Mouse (Mus musculus): ENCODE data around the gene Itgav.

Gene Itgav

DNA sequence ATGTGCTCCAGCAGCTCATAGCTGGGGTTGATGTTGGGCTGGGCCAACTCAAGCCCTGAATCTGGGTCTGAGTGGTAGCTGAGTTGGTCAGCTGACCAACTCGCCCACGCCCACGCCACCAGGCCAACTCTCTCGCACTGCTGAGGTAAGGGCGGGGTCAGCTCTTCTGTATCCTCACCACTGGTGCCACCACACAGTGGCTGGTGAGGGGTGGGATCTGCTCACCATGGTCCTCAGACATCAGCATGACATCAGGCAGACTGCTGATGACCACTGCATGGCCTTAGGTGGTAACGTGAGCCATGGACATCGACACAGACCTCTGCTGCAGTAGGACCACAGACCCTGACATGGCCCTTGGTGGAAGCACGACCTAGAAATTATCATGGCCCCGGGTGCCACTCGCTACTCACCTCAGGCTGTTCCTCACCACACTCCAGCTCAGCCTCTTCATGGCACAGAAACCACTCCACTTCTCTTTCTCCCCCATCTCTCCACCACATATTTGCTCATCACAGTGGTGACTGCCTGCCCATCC, 24.5 kb downstream of the Itgav start:
- no peak for DNase-seq (ENCODE audit: low read depth)

DNA sequence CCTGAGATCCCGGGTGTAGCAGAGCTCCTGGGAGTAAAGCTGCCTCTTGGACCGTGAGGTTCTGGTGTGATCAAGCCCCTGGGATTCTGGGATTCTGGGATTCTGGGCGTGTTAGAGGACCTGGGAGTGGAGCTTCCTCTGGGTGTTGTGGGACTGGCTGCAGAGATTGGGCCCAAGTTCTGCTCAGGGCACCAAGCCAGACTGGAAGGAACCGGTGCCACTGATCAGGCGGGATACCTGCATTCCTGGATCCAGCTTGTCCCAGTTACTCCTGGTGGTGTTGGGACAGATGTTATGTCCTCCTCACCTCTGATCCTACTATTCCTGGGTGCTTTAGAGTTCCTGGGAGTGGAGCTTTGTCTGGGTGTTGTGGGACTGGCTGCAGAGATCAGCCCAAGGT, 28.8 kb downstream of the Itgav start:
- DNase-seq (ENCODE audit: low read depth) = no peak

DNA sequence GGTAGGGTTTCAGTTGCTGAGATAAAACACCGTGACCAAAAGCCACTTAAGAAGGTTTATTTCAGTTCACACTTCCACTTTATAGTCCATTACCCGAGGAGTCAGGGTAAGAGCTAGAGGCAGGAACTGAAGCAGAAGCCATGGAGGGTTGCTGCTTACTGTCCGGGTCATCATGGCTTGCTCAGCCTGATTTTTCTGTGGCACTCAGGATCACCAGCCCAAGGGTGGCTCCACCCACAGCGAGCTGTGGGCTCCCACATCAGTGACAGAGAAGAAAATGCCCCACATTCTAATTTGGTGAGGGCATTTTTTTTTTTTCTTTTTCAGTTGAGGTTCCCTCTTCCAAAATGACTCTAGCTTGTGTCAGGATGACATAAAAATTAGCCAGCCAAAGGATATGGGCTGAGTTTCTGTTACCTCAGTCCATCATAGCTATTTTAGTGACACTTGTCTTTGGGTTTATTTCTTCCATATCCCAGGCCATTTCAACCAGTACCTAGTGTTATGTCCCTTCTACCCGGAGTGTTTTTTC, 30.2 kb downstream of the Itgav start:
- DNase-seq (ENCODE audit: low read depth) = no peak

- no peak for DNase-seq (ENCODE audit: low read depth)
Measured at GRCm38 (mm10) chr2:83758606-83759215, 34.5 kb downstream of the Itgav start.

- no peak for DNase-seq (ENCODE audit: low read depth)
Measured at GRCm38 (mm10) chr2:83759216-83759648, 35.0 kb downstream of the Itgav start.

GRCm38 (mm10) chr2:83759667-83760066, 35.5 kb downstream of the Itgav start:
- DNase-seq (ENCODE audit: low read depth) = no peak

DNA sequence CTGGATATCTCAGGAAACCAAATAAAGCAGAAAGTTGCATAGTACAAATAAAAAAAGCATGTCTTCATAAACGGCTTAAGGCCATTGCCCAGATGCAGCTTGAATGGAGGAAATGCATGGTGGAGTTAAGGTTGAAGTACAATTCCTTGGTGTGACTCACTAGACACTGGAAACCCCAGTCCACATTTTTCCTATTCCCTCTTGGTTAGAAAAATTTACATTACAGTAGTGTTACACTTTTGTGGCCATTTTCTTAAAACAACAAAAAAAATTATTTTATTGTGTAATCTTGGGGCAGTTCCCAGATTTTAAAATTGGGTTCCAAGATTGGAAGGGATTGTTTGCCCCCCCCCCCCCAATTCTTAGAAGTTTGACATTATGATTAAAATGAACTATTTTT, 35.9 kb downstream of the Itgav start:
- DNase-seq (ENCODE audit: low read depth) = no peak

DNA sequence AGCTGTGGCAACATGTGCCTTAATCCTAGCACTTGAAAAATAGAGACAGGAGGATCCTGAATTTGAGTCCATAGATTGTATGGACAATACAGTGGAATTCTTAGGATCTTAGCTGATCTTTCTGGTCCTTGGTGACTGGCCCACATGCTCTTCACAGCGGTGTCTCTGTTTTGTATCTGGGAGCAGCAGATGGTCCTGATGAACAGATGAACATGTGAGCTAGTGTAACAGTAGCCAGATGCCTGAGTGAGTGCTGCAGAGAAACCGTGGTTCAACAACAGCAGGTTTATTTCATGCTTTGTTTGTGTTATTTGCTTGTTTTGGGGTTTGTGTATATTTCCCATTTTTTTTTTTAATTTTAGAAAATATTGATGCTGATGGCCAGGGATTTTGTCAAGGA, 37.3 kb downstream of the Itgav start:
- DNase-seq (ENCODE audit: low read depth) = no peak

DNA sequence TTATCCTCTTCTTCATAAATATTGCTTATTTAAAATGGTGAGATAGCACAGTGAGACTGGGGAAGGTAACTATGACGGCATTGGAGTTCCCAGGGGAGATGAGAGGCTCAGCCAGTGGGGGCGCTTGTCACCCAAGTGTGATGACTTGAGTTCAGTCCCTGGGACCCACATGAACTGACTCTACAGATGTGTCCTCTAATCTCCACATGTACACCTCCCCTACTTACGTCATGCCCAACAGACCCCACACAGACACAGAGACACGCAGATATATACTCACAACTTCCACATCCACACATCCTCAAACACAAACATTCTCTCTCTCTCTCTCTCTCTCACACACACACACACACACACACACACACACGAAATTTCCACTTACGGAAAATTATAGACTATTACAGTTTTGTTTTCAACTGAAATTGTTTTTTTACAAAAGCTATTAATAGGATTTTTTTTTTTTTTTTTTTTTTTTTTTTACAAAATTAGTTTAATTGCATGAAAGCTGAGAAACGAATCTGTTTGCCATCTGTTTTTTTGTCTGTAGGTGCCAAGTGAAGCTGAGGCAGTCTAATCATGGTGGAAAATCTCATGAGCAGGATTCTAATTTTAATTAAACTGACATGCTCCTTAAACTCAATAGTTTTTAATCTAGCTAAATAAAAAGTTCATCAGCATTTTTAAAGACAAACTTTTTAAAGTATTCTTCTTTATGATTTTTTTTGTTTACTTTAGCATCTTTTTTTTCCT, 38.1 kb downstream of the Itgav start:
- peak; percentile 8 for DNase-seq (ENCODE audit: low read depth)

GRCm38 (mm10) chr2:83766058-83766457, 41.9 kb downstream of the Itgav start:
- DNase-seq (ENCODE audit: low read depth) = no peak

DNA sequence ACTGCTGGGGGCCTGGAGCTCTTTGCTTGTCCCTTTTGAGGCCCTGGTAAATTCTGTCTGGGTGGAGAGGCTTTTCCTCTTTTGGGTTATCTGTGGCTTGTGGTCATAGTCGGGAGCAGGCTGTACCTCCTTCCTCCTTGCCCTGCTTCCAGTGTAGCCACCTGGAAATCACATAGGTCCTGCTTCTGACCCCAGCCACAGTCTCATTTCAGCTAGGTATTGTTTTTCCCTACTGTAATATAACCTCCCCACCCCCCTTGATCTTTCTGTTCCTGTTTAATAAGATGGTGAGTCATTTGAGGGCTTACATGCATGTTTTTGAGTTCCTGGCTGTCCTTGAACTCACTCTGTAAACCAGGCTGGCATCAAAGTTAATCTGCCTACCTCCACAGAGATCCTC, 42.7 kb downstream of the Itgav start:
- DNase-seq (ENCODE audit: low read depth) = no peak

- DNase-seq (ENCODE audit: low read depth) = no peak
Measured at GRCm38 (mm10) chr2:83768311-83769047, 44.3 kb downstream of the Itgav start.

- peak; percentile 73 for DNase-seq (ENCODE audit: low read depth)
Measured at GRCm38 (mm10) chr2:83771155-83771812, 47.1 kb downstream of the Itgav start.

DNA sequence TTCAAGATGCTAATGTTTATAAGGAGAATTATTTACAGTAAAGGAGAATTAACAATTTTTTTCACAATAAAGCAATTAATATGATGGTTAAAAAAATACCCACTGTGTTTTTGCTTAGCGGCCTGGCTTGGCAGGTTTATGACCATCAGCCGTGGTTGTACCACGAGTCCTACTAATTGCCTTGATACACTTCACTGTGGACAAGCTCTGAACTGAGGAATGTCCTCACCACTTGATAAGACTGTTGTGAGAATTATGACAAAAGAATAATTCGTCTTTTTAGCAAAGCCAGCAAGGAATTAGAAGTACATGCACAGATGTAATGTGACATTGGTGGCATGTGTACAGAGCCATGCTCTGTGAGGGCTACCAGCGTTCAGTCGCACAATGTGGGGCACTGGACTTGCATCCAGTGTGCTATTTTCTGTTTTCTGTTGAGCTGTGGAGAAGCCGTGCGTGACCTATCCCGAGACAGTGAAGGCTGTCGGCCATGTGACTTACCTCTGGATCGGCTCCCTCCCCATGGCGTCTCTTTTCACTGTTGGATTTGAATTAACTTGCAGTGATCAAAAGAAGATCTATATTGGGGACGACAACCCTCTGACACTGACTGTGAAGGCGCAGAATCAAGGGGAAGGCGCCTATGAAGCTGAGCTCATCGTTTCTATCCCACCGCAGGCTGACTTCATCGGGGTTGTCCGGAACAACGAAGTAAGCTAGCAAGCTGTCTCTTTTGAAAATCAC, 67.3 kb downstream of the Itgav start:
- DNase-seq (ENCODE audit: low read depth) = no peak

GRCm38 (mm10) chr2:83792102-83792501, 67.9 kb downstream of the Itgav start:
- DNase-seq (ENCODE audit: low read depth) = no peak

GRCm38 (mm10) chr2:83795766-83796165, 71.6 kb downstream of the Itgav start:
- DNase-seq (ENCODE audit: low read depth) = no peak

DNA sequence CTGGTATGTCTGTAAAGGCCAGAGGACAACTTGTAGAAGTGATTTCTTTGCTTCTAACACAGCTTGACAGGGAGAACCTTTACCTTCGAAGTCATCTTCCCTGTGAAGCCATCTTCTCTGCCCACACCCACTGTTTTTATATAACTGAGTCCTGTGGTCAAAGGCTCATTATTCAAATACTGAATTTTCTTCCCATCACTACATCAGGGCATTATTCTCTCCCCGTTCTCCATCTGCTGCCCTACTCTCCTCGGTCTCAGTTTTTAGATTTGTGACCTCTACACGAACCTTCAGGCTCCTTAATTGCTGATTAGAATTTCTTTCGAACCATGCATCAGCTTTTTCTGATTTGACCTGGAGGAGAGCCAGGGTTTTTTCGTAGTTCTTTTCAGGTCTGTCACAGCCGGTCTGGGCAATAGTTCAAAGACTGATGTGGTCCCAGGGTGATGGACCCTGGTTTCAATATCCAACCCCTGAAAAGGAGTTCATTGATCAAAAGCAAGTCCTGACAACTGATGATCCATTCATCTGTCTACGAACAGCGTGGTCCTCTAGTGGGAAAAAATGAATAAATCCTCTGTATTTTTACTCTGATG, 73.8 kb downstream of the Itgav start:
- no peak for DNase-seq (ENCODE audit: low read depth)

- DNase-seq (ENCODE audit: low read depth) = peak; percentile 47
Measured at GRCm38 (mm10) chr2:83812483-83813272, 88.5 kb downstream of the Itgav start, which contains the start of gene Fam171b. TSS of gene Fam171b (plus strand) at chr2:83812636.

GRCm38 (mm10) chr2:83813273-83813892, 89.2 kb downstream of the Itgav start:
- DNase-seq (ENCODE audit: low read depth) = peak; percentile 7
